Mouse (Mus musculus): ENCODE data around the gene Shd. TPM values are rescaled to one million over a fixed set of nuclear protein-coding genes. Genes with fewer than 3 reads are reported as not detected.

Gene Shd
- polyA plus RNA-seq, 1 experiment from 2014 or later = 105 TPM

- Histone ChIP-seq H3K4me3 (peak overlapping the region; percentile 44), H3K36me3 (peaks cover 30% of the 10 kb centered on the region), H3K4me1 (replicated peaks) (peaks cover 11% of the 10 kb centered on the region), H3K27me3 (ENCODE audit: insufficient read depth, poor library complexity, severe bottlenecking) (peaks cover 37% of the 10 kb centered on the region), H3K27ac (0 out of 2 replicates have a peak overlapping the region, but pooled peaks have one; percentile 9), H3K9me3 (no peaks in the 10 kb centered on the region)
- DNase-seq (ENCODE audit: low spot score) = peak; percentile 36
- 7% methylated on average over 30 of the region's 30 CpGs for WGBS
Observed at GRCm38 (mm10) chr17:55999794-56000499, 29.7 kb downstream of the Shd start.

GRCm38 (mm10) chr17:56003000-56003399 lies 32.7 kb downstream of the Shd start:
- Histone ChIP-seq H3K36me3 (no peaks in the 10 kb centered on the region), H3K4me1 (replicated peaks) (peaks cover 22% of the 10 kb centered on the region), H3K27ac (no peak overlapping the region), H3K4me3 (no peak overlapping the region), H3K9me3 (no peaks in the 10 kb centered on the region), H3K27me3 (ENCODE audit: insufficient read depth, poor library complexity, severe bottlenecking) (peaks cover 44% of the 10 kb centered on the region)
- no peak for DNase-seq (ENCODE audit: low spot score)
- 86% methylated on average over 3 of the region's 3 CpGs for WGBS

GRCm38 (mm10) chr17:56005415-56006061 lies 35.3 kb downstream of the Shd start, which contains the start of the genes Stap2 and Mpnd:
Gene Stap2, minus strand, starts transcription at chr17:56005584.
Gene Mpnd, plus strand, starts transcription at chr17:56005711.
- H3K27me3 ChIP-seq (ENCODE audit: insufficient read depth, poor library complexity, severe bottlenecking) = peaks cover 32% of the 10 kb centered on the region
- no peak for DNase-seq (ENCODE audit: low spot score)
- 0 out of 2 replicates have a peak, but pooled peaks cover 3% of the 10 kb centered on the region for H3K36me3 ChIP-seq
- WGBS = 52% methylated on average over 13 of the region's 13 CpGs
- no peak within 1 kb of the TSS for H3K27ac ChIP-seq
- peak within 1 kb of the TSS; percentile 18; the same call in 1 of the 2 replicates for H3K4me3 ChIP-seq
- H3K9me3 ChIP-seq = no peaks in the 10 kb centered on the region
- H3K4me1 ChIP-seq (replicated peaks) = peaks cover 33% of the 10 kb centered on the region

- DNase-seq (ENCODE audit: low spot score) = no peak
- 45% methylated on average over 10 of the region's 10 CpGs for WGBS
- Histone ChIP-seq H3K4me1 (replicated peaks) (peaks cover 44% of the 10 kb centered on the region), H3K36me3 (peaks cover 18% of the 10 kb centered on the region), H3K9me3 (no peaks in the 10 kb centered on the region), H3K27ac (peak overlapping the region; percentile 94), H3K4me3 (no peak overlapping the region), H3K27me3 (ENCODE audit: insufficient read depth, poor library complexity, severe bottlenecking) (peaks cover 20% of the 10 kb centered on the region)
Observed at GRCm38 (mm10) chr17:56006956-56007355, 36.7 kb downstream of the Shd start.

- Histone ChIP-seq H3K4me1 (replicated peaks) (peaks cover 44% of the 10 kb centered on the region), H3K27ac (peak overlapping the region; percentile 94), H3K9me3 (no peaks in the 10 kb centered on the region), H3K27me3 (ENCODE audit: insufficient read depth, poor library complexity, severe bottlenecking) (peaks cover 16% of the 10 kb centered on the region; the same call in 1 of the 2 replicates), H3K4me3 (peak overlapping the region; percentile 82), H3K36me3 (peaks cover 25% of the 10 kb centered on the region)
- peak; percentile 39 for DNase-seq (ENCODE audit: low spot score)
- WGBS = 34% methylated on average over 14 of the region's 14 CpGs
Observed at GRCm38 (mm10) chr17:56007444-56008355, 37.4 kb downstream of the Shd start.

- Histone ChIP-seq H3K36me3 (peaks cover 32% of the 10 kb centered on the region), H3K4me3 (peak overlapping the region; percentile 82), H3K27me3 (ENCODE audit: insufficient read depth, poor library complexity, severe bottlenecking) (peaks cover 16% of the 10 kb centered on the region; the same call in 1 of the 2 replicates), H3K27ac (peak overlapping the region; percentile 94), H3K9me3 (no peaks in the 10 kb centered on the region), H3K4me1 (replicated peaks) (peaks cover 44% of the 10 kb centered on the region)
- under 1% methylated on average over 21 of the region's 21 CpGs for WGBS
- peak; percentile 97 for DNase-seq (ENCODE audit: low spot score)
Observed at GRCm38 (mm10) chr17:56008356-56009087, 38.3 kb downstream of the Shd start.

- peak; percentile 93 for DNase-seq (ENCODE audit: low spot score)
- peak overlapping the region; percentile 94 for H3K27ac ChIP-seq
- peaks cover 13% of the 10 kb centered on the region; the same call in 1 of the 2 replicates for H3K27me3 ChIP-seq (ENCODE audit: insufficient read depth, poor library complexity, severe bottlenecking)
- WGBS = 1% methylated on average over 62 of the region's 62 CpGs
- peak overlapping the region; percentile 82 for H3K4me3 ChIP-seq
- H3K9me3 ChIP-seq = no peaks in the 10 kb centered on the region
- peaks cover 40% of the 10 kb centered on the region for H3K36me3 ChIP-seq
- H3K4me1 ChIP-seq (replicated peaks) = peaks cover 44% of the 10 kb centered on the region
Observed at GRCm38 (mm10) chr17:56009088-56009961, 39.1 kb downstream of the Shd start.

- DNase-seq (ENCODE audit: low spot score) = no peak
- peak overlapping the region; percentile 94 for H3K27ac ChIP-seq
- H3K36me3 ChIP-seq = peaks cover 46% of the 10 kb centered on the region
- peaks cover 7% of the 10 kb centered on the region; the same call in 1 of the 2 replicates for H3K27me3 ChIP-seq (ENCODE audit: insufficient read depth, poor library complexity, severe bottlenecking)
- no peaks in the 10 kb centered on the region for H3K9me3 ChIP-seq
- peak overlapping the region; percentile 82 for H3K4me3 ChIP-seq
- WGBS = 42% methylated on average over 2 of the region's 2 CpGs
- peaks cover 44% of the 10 kb centered on the region for H3K4me1 ChIP-seq (replicated peaks)
Observed at GRCm38 (mm10) chr17:56009962-56010240, 39.6 kb downstream of the Shd start.

- WGBS = 71% methylated on average over 14 of the region's 14 CpGs
- peaks cover 44% of the 10 kb centered on the region for H3K4me1 ChIP-seq (replicated peaks)
- H3K27me3 ChIP-seq (ENCODE audit: insufficient read depth, poor library complexity, severe bottlenecking) = 0 out of 2 replicates have a peak, but pooled peaks cover 4% of the 10 kb centered on the region
- peak overlapping the region; percentile 94 for H3K27ac ChIP-seq
- peak overlapping the region; percentile 82 for H3K4me3 ChIP-seq
- H3K36me3 ChIP-seq = peaks cover 49% of the 10 kb centered on the region
- no peaks in the 10 kb centered on the region for H3K9me3 ChIP-seq
- DNase-seq (ENCODE audit: low spot score) = no peak
Observed at GRCm38 (mm10) chr17:56010255-56010654, 40.0 kb downstream of the Shd start.

- H3K9me3 ChIP-seq = no peaks in the 10 kb centered on the region
- peaks cover 44% of the 10 kb centered on the region for H3K4me1 ChIP-seq (replicated peaks)
- H3K27ac ChIP-seq = peak overlapping the region; percentile 94; the same call in 1 of the 2 replicates
- H3K27me3 ChIP-seq (ENCODE audit: insufficient read depth, poor library complexity, severe bottlenecking) = no peaks in the 10 kb centered on the region
- peak; percentile 82 for DNase-seq (ENCODE audit: low spot score)
- 5% methylated on average over 9 of the region's 9 CpGs for WGBS
- H3K4me3 ChIP-seq = peak overlapping the region; percentile 82
- peaks cover 53% of the 10 kb centered on the region for H3K36me3 ChIP-seq
Observed at GRCm38 (mm10) chr17:56010681-56011080, 40.4 kb downstream of the Shd start.

- DNase-seq (ENCODE audit: low spot score) = no peak
- Histone ChIP-seq H3K4me3 (no peak overlapping the region), H3K27ac (no peak overlapping the region), H3K27me3 (ENCODE audit: insufficient read depth, poor library complexity, severe bottlenecking) (no peaks in the 10 kb centered on the region), H3K36me3 (peaks cover 61% of the 10 kb centered on the region), H3K9me3 (no peaks in the 10 kb centered on the region), H3K4me1 (replicated peaks) (peaks cover 44% of the 10 kb centered on the region)
- WGBS = 91% methylated on average over 7 of the region's 7 CpGs
Observed at GRCm38 (mm10) chr17:56011441-56011840, 41.2 kb downstream of the Shd start.
